Mouse (Mus musculus) myocyte (in vitro differentiated cells): ENCODE data around the gene Kif22. TPM values are rescaled to one million over a fixed set of nuclear protein-coding genes. Genes with fewer than 3 reads are reported as not detected.
A peak's percentile ranks its signal among the peaks of the same experiment; 100 is the strongest.

Source experiments
- H3K27me3 ChIP-seq: one replicate; pipeline ENCODE4 v1.6.1; 2011; ENCODE audit not compliant: control insufficient read depth, insufficient read depth, insufficient read length
- H3K36me3 ChIP-seq: one replicate; pipeline ENCODE4 v1.6.1; 2011; ENCODE audit not compliant: control insufficient read depth, insufficient read depth
- H3K4me2 ChIP-seq: one replicate; pipeline ENCODE4 v1.6.1; 2011; ENCODE audit warnings: low read depth, control low read depth
- H3K4me3 ChIP-seq: one replicate; pipeline ENCODE4 v1.5.1; 2011; ENCODE audit warnings: mild to moderate bottlenecking, control low read depth, moderate library complexity
- H3K79me2 ChIP-seq: one replicate; pipeline ENCODE4 v1.6.1; 2011; ENCODE audit not compliant: control insufficient read depth, insufficient read depth
- H3ac ChIP-seq: one replicate; pipeline ENCODE4 v1.6.1; 2011; ENCODE audit not compliant: control insufficient read depth, insufficient read length
- CEBPB ChIP-seq: IDR thresholded peaks from 2 replicates; pipeline ENCODE4 v1.6.1; 2011; ENCODE audit warnings: mild to moderate bottlenecking, moderate library complexity; ENCODE audit not compliant: poor library complexity, insufficient read depth, severe bottlenecking
- E2F4 ChIP-seq: IDR thresholded peaks from one replicate; pipeline ENCODE4 v1.6.1; 2011; ENCODE audit warnings: mild to moderate bottlenecking, control low read depth, moderate library complexity; ENCODE audit not compliant: insufficient read depth
- MAX ChIP-seq: IDR thresholded peaks from one replicate; pipeline ENCODE4 v1.6.1; 2011; ENCODE audit warnings: low read depth, mild to moderate bottlenecking, control low read depth
- MYOD1 ChIP-seq, 3 experiments: IDR thresholded peaks; one replicate each; pipeline ENCODE4 v1.6.1; 2011; ENCODE audit warnings: control low read depth in 2 of 3, low read depth in 2 of 3, mild to moderate bottlenecking in 2 of 3, moderate library complexity in 1 of 3; ENCODE audit not compliant: insufficient read length in 2 of 3, control insufficient read depth in 1 of 3
- MYOG ChIP-seq, 3 experiments: IDR thresholded peaks; one replicate each; pipeline ENCODE4 v1.6.1; 2011; ENCODE audit warnings: control low read depth in 2 of 3, low read depth in 2 of 3, mild to moderate bottlenecking in 2 of 3; ENCODE audit not compliant: insufficient read length in 2 of 3, control insufficient read depth in 1 of 3, insufficient read depth in 1 of 3
- POLR2A ChIP-seq: IDR thresholded peaks from one replicate; pipeline ENCODE4 v1.6.1; 2011; ENCODE audit warnings: low read depth, mild to moderate bottlenecking, control low read depth, moderate library complexity; ENCODE audit not compliant: insufficient read length
- POLR2AphosphoS2 ChIP-seq: IDR thresholded peaks from one replicate; pipeline ENCODE4 v1.6.1; 2011; ENCODE audit warnings: low read depth, control low read depth; ENCODE audit not compliant: insufficient read length
- REST ChIP-seq: IDR thresholded peaks from one replicate; pipeline ENCODE4 v1.6.1; 2011; ENCODE audit warnings: mild to moderate bottlenecking, control low read depth, moderate library complexity; ENCODE audit not compliant: insufficient read depth, insufficient read length
- SRF ChIP-seq: IDR thresholded peaks from one replicate; pipeline ENCODE4 v1.6.1; 2011; ENCODE audit warnings: low read depth; ENCODE audit not compliant: control insufficient read depth, insufficient read length
- TCF12 ChIP-seq: IDR thresholded peaks from one replicate; pipeline ENCODE4 v1.6.1; 2011; ENCODE audit warnings: mild to moderate bottlenecking, control low read depth; ENCODE audit not compliant: poor library complexity, insufficient read depth, severe bottlenecking
- TCF3 ChIP-seq: IDR thresholded peaks from one replicate; pipeline ENCODE4 v1.6.1; 2011; ENCODE audit warnings: low read depth, control low read depth; ENCODE audit not compliant: insufficient read length
- USF1 ChIP-seq: IDR thresholded peaks from one replicate; pipeline ENCODE4 v1.6.1; 2011; ENCODE audit warnings: low read depth, mild to moderate bottlenecking, control low read depth, moderate library complexity
- polyA plus RNA-seq: library from polyadenylated mRNA; unstranded; fragments of >200 nt; fragmentation: generic; extraction: Trizol; gene quantifications from one replicate; pipeline ENCODE4 v1.2.1, GENCODE M21; 2012; ENCODE audit warnings: missing spikeins

The Kif22 gene
- polyA plus RNA-seq, 1 experiment = 29.9 TPM

GRCm38 (mm10) chr7:127016486-127016938, 25.8 kb downstream of the Kif22 start:
- peak overlapping the region; percentile 51 for H3ac ChIP-seq
- H3K4me3 ChIP-seq = peak overlapping the region; percentile 81
- H3K79me2 ChIP-seq = peaks cover 34% of the 10 kb centered on the region
- no peaks in the 10 kb centered on the region for H3K36me3 ChIP-seq
- peak overlapping the region; percentile 77 for H3K4me2 ChIP-seq
- peak; percentile 88 for TF ChIP-seq POLR2AphosphoS2
- no peak for TF ChIP-seq USF1
- TF ChIP-seq MAX = no peak
- TF ChIP-seq POLR2A = peak; percentile 81
- TF ChIP-seq CEBPB = no peak
- TF ChIP-seq MYOD1 (IDR thresholded peaks at IDR 0.05; ENCODE audit: control insufficient read depth in 1 of 3, insufficient read length in 2 of 3, low read depth in 2 of 3) = no peak
- TF ChIP-seq TCF12 = no peak
- no peak for TF ChIP-seq E2F4
- TF ChIP-seq SRF = no peak
- H3K27me3 ChIP-seq = no peaks in the 10 kb centered on the region

GRCm38 (mm10) chr7:127016481-127016485, 26.0 kb downstream of the Kif22 start, which contains the start of gene Pagr1b:
TSS of gene Pagr1b (minus strand) at chr7:127016484.
- Histone ChIP-seq H3K4me3 (peak within 1 kb of the TSS; percentile 81), H3K27me3 (no peaks in the 10 kb centered on the region), H3ac (peak within 1 kb of the TSS; percentile 51), H3K79me2 (peaks cover 34% of the 10 kb centered on the region), H3K4me2 (peak within 1 kb of the TSS; percentile 77), H3K36me3 (no peaks in the 10 kb centered on the region)
- TF ChIP-seq MYOG (IDR thresholded peaks at IDR 0.05; ENCODE audit: control insufficient read depth in 1 of 3, insufficient read depth in 1 of 3, insufficient read length in 2 of 3, low read depth in 2 of 3) = no peak
- no peak for TF ChIP-seq TCF12
- no peak for TF ChIP-seq REST
- no peak for TF ChIP-seq POLR2AphosphoS2
- no peak for TF ChIP-seq USF1
- TF ChIP-seq E2F4 = no peak
- no peak for TF ChIP-seq CEBPB
- no peak for TF ChIP-seq POLR2A
- no peak for TF ChIP-seq MAX
- TF ChIP-seq SRF = no peak
- no peak for TF ChIP-seq MYOD1 (IDR thresholded peaks at IDR 0.05; ENCODE audit: control insufficient read depth in 1 of 3, insufficient read length in 2 of 3, low read depth in 2 of 3)

- no peak for TF ChIP-seq POLR2A
- no peak for TF ChIP-seq E2F4
- TF ChIP-seq TCF3 = no peak
- TF ChIP-seq TCF12 = no peak
- no peak for TF ChIP-seq CEBPB
- TF ChIP-seq USF1 = no peak
- no peaks in the 10 kb centered on the region for H3K36me3 ChIP-seq
- H3K4me3 ChIP-seq = peak overlapping the region; percentile 81
- peak overlapping the region; percentile 77 for H3K4me2 ChIP-seq
- H3ac ChIP-seq = peak overlapping the region; percentile 51
- H3K27me3 ChIP-seq = no peaks in the 10 kb centered on the region
- H3K79me2 ChIP-seq = peaks cover 36% of the 10 kb centered on the region
These were observed 26.2 kb downstream of the Kif22 start for GRCm38 (mm10) chr7:127016081-127016480.

- Histone ChIP-seq H3K36me3 (no peaks in the 10 kb centered on the region), H3ac (no peak overlapping the region), H3K4me2 (peak overlapping the region; percentile 77), H3K79me2 (peaks cover 40% of the 10 kb centered on the region), H3K4me3 (peak overlapping the region; percentile 54), H3K27me3 (no peaks in the 10 kb centered on the region)
- TF ChIP-seq MYOG (IDR thresholded peaks at IDR 0.05; ENCODE audit: control insufficient read depth in 1 of 3, insufficient read depth in 1 of 3, insufficient read length in 2 of 3, low read depth in 2 of 3) = no peak
- no peak for TF ChIP-seq POLR2AphosphoS2
- no peak for TF ChIP-seq USF1
- TF ChIP-seq MAX = no peak
- no peak for TF ChIP-seq TCF3
- TF ChIP-seq SRF = no peak
- no peak for TF ChIP-seq CEBPB
- TF ChIP-seq TCF12 = no peak
- TF ChIP-seq REST = no peak
- no peak for TF ChIP-seq MYOD1 (IDR thresholded peaks at IDR 0.05; ENCODE audit: control insufficient read depth in 1 of 3, insufficient read length in 2 of 3, low read depth in 2 of 3)
- TF ChIP-seq E2F4 = no peak
- no peak for TF ChIP-seq POLR2A
These were observed 27.3 kb downstream of the Kif22 start for GRCm38 (mm10) chr7:127014993-127015392.

GRCm38 (mm10) chr7:127014320-127014719, 28.0 kb downstream of the Kif22 start, which contains the start of gene Mvp:
TSS of gene Mvp (minus strand) at chr7:127014621.
- peak within 1 kb of the TSS; percentile 23 for H3ac ChIP-seq
- no peaks in the 10 kb centered on the region for H3K36me3 ChIP-seq
- peak within 1 kb of the TSS; percentile 81 for H3K4me3 ChIP-seq
- peak within 1 kb of the TSS; percentile 86 for H3K4me2 ChIP-seq
- TF ChIP-seq POLR2AphosphoS2 = peak; percentile 71
- TF ChIP-seq POLR2A = peak; percentile 56
- TF ChIP-seq TCF3 = no peak
- H3K27me3 ChIP-seq = no peaks in the 10 kb centered on the region
- peaks cover 40% of the 10 kb centered on the region for H3K79me2 ChIP-seq
